In the genomic region with DNA sequence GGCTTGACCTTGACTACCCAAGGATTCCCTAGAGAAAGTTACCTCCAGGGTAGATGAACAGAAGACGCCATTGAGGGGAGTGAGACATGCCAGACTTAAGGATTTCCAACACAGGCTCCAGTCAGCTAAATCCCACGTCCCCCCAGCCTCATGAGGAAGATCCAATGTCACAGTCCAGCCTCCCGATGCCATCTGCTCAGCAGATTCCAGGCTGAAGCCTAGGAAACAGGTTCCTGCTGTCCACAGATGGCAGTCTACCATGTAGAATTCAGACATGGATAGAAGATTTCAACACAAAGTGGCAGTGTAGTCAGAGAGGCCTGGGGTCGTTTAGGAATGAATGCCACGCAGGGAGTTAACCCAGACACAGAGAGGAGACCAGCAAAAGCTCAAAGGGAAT, we compare ENCODE assay signal across 22 mouse cellular contexts. TPM values are rescaled to one million over a fixed set of nuclear protein-coding genes. Genes with fewer than 3 reads are reported as not detected.
DNase-seq lines count a peak whose midpoint lies in the region; ATAC-seq lines count a peak whose summit lies in the region.
"Had no signal": no experiment of that assay in that cellular context is flagged by ENCODE, and none has a peak within 500 bp of the region (broad histone marks: within the 10 kb centered on the region; RNA-seq: fewer than 3 reads in every experiment).

No protein-coding gene starts in this region.

- peaks cover 5% of the 10 kb centered on the region for H3K4me1 ChIP-seq in heart, embryonic 11.5 days (ENCODE audit: control insufficient read depth, insufficient read depth, low read length)
- H3K4me1 ChIP-seq in midbrain, embryonic 11.5 days (ENCODE audit: control insufficient read depth, insufficient read depth, low read length) = peaks cover 5% of the 10 kb centered on the region
- H3K4me1 ChIP-seq in midbrain, embryonic 16.5 days (ENCODE audit: control insufficient read depth, insufficient read depth, low read length) = peaks cover 7% of the 10 kb centered on the region
- peaks cover 37% of the 10 kb centered on the region for H3K4me1 ChIP-seq in liver, embryonic 12.5 days
- H3K4me1 ChIP-seq in forebrain, embryonic 11.5 days (replicated peaks; ENCODE audit: control insufficient read depth, insufficient read depth, low read length) = 0 out of 2 replicates have a peak, but pooled peaks cover 2% of the 10 kb centered on the region

- no peak for ATAC-seq in heart, embryonic 11.5 days (replicated peaks; ENCODE audit: insufficient number of reproducible peaks, low FRiP score, low TSS enrichment)
- no peak for ATAC-seq in midbrain, embryonic 11.5 days (ENCODE audit: low FRiP score)
- no peak for ATAC-seq in midbrain, embryonic 16.5 days
- ATAC-seq in liver, embryonic 12.5 days = no peak
- ATAC-seq in forebrain, embryonic 11.5 days (replicated peaks; ENCODE audit: low FRiP score) = no peak

- no peaks in the 10 kb centered on the region for H3K9me3 ChIP-seq in heart, embryonic 11.5 days (replicated peaks; ENCODE audit: control insufficient read depth, low read length)
- H3K9me3 ChIP-seq in midbrain, embryonic 11.5 days (ENCODE audit: control insufficient read depth, low read length) = no peaks in the 10 kb centered on the region
- H3K9me3 ChIP-seq in midbrain, embryonic 16.5 days (replicated peaks; ENCODE audit: control insufficient read depth, low read length, poor library complexity, severe bottlenecking) = no peaks in the 10 kb centered on the region
- H3K9me3 ChIP-seq in liver, embryonic 12.5 days (replicated peaks) = no peaks in the 10 kb centered on the region
- no peaks in the 10 kb centered on the region for H3K9me3 ChIP-seq in forebrain, embryonic 11.5 days (ENCODE audit: control insufficient read depth, low read length)
- H3K9me3 ChIP-seq: embryonic facial prominence, embryonic 13.5 days; hindbrain, embryonic 15.5 days; limb, embryonic 12.5 days had no signal

- 60% methylated on average over 5 of the region's 5 CpGs for WGBS in heart, embryonic 11.5 days (ENCODE audit: insufficient replicate concordance)
- 46% methylated on average over 5 of the region's 5 CpGs for WGBS in midbrain, embryonic 11.5 days
- WGBS in midbrain, embryonic 16.5 days = 32% methylated on average over 5 of the region's 5 CpGs
- 54% methylated on average over 5 of the region's 5 CpGs for WGBS in liver, embryonic 12.5 days (ENCODE audit: insufficient replicate concordance)
- WGBS in forebrain, embryonic 11.5 days = 54% methylated on average over 5 of the region's 5 CpGs

- H3K27me3 ChIP-seq in heart, embryonic 11.5 days (ENCODE audit: control insufficient read depth, insufficient read depth, low read length) = no peaks in the 10 kb centered on the region
- H3K27me3 ChIP-seq in midbrain, embryonic 11.5 days (ENCODE audit: control insufficient read depth, insufficient read depth, low read length) = no peaks in the 10 kb centered on the region
- no peaks in the 10 kb centered on the region for H3K27me3 ChIP-seq in midbrain, embryonic 16.5 days (ENCODE audit: control insufficient read depth, insufficient read depth, low read depth, low read length)
- peaks cover under 1% of the 10 kb centered on the region; the same call in 1 of the 2 replicates for H3K27me3 ChIP-seq in liver, embryonic 12.5 days (replicated peaks)
- H3K27me3 ChIP-seq in forebrain, embryonic 11.5 days (ENCODE audit: control insufficient read depth, insufficient read depth, low read length) = no peaks in the 10 kb centered on the region
- H3K27me3 ChIP-seq: embryonic facial prominence, embryonic 13.5 days; hindbrain, embryonic 15.5 days had no signal

- no peaks in the 10 kb centered on the region for H3K36me3 ChIP-seq in heart, embryonic 11.5 days (ENCODE audit: control insufficient read depth, insufficient read depth, low read length)
- no peaks in the 10 kb centered on the region for H3K36me3 ChIP-seq in midbrain, embryonic 11.5 days (ENCODE audit: control insufficient read depth, insufficient read depth, low read length)
- no peaks in the 10 kb centered on the region for H3K36me3 ChIP-seq in midbrain, embryonic 16.5 days (ENCODE audit: control insufficient read depth, insufficient read depth, low read length)
- no peaks in the 10 kb centered on the region for H3K36me3 ChIP-seq in liver, embryonic 12.5 days
- H3K36me3 ChIP-seq in forebrain, embryonic 11.5 days (ENCODE audit: control insufficient read depth, insufficient read depth, low read length) = no peaks in the 10 kb centered on the region
- H3K36me3 ChIP-seq: embryonic facial prominence, embryonic 13.5 days; hindbrain, embryonic 15.5 days; limb, embryonic 12.5 days had no signal

- DNase-seq in heart, adult 11 months = peak; percentile 74
- DNase-seq in midbrain, embryonic 11.5 days (ENCODE audit: low spot score, missing footprints) = peak; percentile 84
- no peak for DNase-seq in right cerebral cortex, postnatal 10 days (ENCODE audit: low spot score in 2 of 2)
- DNase-seq in forebrain, embryonic 11.5 days (ENCODE audit: low spot score) = no peak
- DNase-seq: adrenal gland, postnatal 10 days; cerebellum, adult 8-10 months; kidney, adult 11 months; retina, postnatal 1 day; thymus, postnatal 4 days had no signal

- H3K27ac ChIP-seq in heart, embryonic 11.5 days (ENCODE audit: low read depth, low read length) = no peak overlapping the region
- no peak overlapping the region for H3K27ac ChIP-seq in midbrain, embryonic 11.5 days (ENCODE audit: low read depth, low read length)
- no peak overlapping the region for H3K27ac ChIP-seq in midbrain, embryonic 16.5 days (ENCODE audit: low read length)
- H3K27ac ChIP-seq in liver, embryonic 12.5 days = no peak overlapping the region
- no peak overlapping the region for H3K27ac ChIP-seq in forebrain, embryonic 11.5 days (ENCODE audit: low read depth, low read length)
- H3K27ac ChIP-seq: embryonic facial prominence, embryonic 13.5 days; heart, adult 2 months; hindbrain, embryonic 15.5 days; kidney, postnatal 0 days; layer of hippocampus, adult 2 months; left cerebral cortex, adult 2 months; limb, embryonic 12.5 days had no signal

- no peak overlapping the region for H3K4me3 ChIP-seq in heart, embryonic 11.5 days (ENCODE audit: low read depth, low read length)
- H3K4me3 ChIP-seq in midbrain, embryonic 11.5 days (ENCODE audit: low read depth, low read length) = no peak overlapping the region
- H3K4me3 ChIP-seq in midbrain, embryonic 16.5 days (ENCODE audit: low read depth, low read length) = no peak overlapping the region
- no peak overlapping the region for H3K4me3 ChIP-seq in liver, embryonic 12.5 days
- no peak overlapping the region for H3K4me3 ChIP-seq in forebrain, embryonic 11.5 days (ENCODE audit: low read depth, low read length)
- H3K4me3 ChIP-seq: embryonic facial prominence, embryonic 13.5 days; heart, adult 2 months; hindbrain, embryonic 15.5 days; layer of hippocampus, adult 2 months; left cerebral cortex, adult 2 months; limb, embryonic 12.5 days had no signal

- no peak overlapping the region for H3K4me2 ChIP-seq in heart, embryonic 11.5 days
- no peak overlapping the region for H3K4me2 ChIP-seq in midbrain, embryonic 11.5 days
- no peak overlapping the region for H3K4me2 ChIP-seq in midbrain, embryonic 16.5 days (ENCODE audit: low read length)
- H3K4me2 ChIP-seq in liver, embryonic 12.5 days = peak overlapping the region; percentile 15; the same call in 1 of the 2 replicates
- H3K4me2 ChIP-seq in forebrain, embryonic 11.5 days (ENCODE audit: low read depth, low read length, severe bottlenecking) = no peak overlapping the region
- H3K4me2 ChIP-seq: embryonic facial prominence, embryonic 13.5 days; hindbrain, embryonic 15.5 days; limb, embryonic 12.5 days had no signal

- no peak overlapping the region for H3K9ac ChIP-seq in heart, embryonic 11.5 days (ENCODE audit: low read depth, low read length)
- no peak overlapping the region for H3K9ac ChIP-seq in midbrain, embryonic 11.5 days (ENCODE audit: low read length)
- no peak overlapping the region for H3K9ac ChIP-seq in midbrain, embryonic 16.5 days (ENCODE audit: low read depth, low read length)
- no peak overlapping the region for H3K9ac ChIP-seq in liver, embryonic 12.5 days
- no peak overlapping the region for H3K9ac ChIP-seq in forebrain, embryonic 11.5 days (ENCODE audit: low read length)
- H3K9ac ChIP-seq: embryonic facial prominence, embryonic 13.5 days; hindbrain, embryonic 15.5 days; limb, embryonic 12.5 days had no signal

RNA-seq across cellular contexts. Expression of gene Rrbp1, which starts 3.4 kb away (rescaled TPM):
- polyA plus RNA-seq in heart, embryonic 11.5 days (2014; fragmentation: Nextera tagmentation; extraction: Ambion mirVana) = 56.4 and 64.8 TPM in 2 replicates
- 31.4 and 36.0 TPM in 2 replicates for polyA plus RNA-seq in midbrain, embryonic 11.5 days (2014; fragmentation: Nextera tagmentation; extraction: Ambion mirVana)
- 23.8 and 24.1 TPM in 2 replicates for polyA plus RNA-seq in midbrain, embryonic 16.5 days (2015; fragmentation: Nextera tagmentation; extraction: Ambion mirVana)
- polyA plus RNA-seq in liver, embryonic 12.5 days (2016; fragmentation: Nextera tagmentation; extraction: Ambion mirVana) = 59.8 and 60.8 TPM in 2 replicates
- 30.0 and 35.6 TPM in 2 replicates for polyA plus RNA-seq in forebrain, embryonic 11.5 days (2014; fragmentation: Nextera tagmentation; extraction: Ambion mirVana)

RNA-seq across cellular contexts. Expression of gene Banf2, which starts 18.4 kb away (rescaled TPM):
- polyA plus RNA-seq in heart, embryonic 11.5 days (2014; fragmentation: Nextera tagmentation; extraction: Ambion mirVana) = not detected in 2 replicates
- polyA plus RNA-seq in midbrain, embryonic 11.5 days (2014; fragmentation: Nextera tagmentation; extraction: Ambion mirVana) = not detected in 2 replicates
- polyA plus RNA-seq in midbrain, embryonic 16.5 days (2015; fragmentation: Nextera tagmentation; extraction: Ambion mirVana) = not detected in 2 replicates
- polyA plus RNA-seq in liver, embryonic 12.5 days (2016; fragmentation: Nextera tagmentation; extraction: Ambion mirVana) = not detected in 2 replicates
- not detected in 2 replicates for polyA plus RNA-seq in forebrain, embryonic 11.5 days (2014; fragmentation: Nextera tagmentation; extraction: Ambion mirVana)
- polyA plus RNA-seq: C2C12; embryonic facial prominence, embryonic 13.5 days; heart, adult 2 months; heart, embryonic 16.5 days; hindbrain, embryonic 15.5 days; kidney, postnatal 0 days; limb, embryonic 12.5 days; lung, embryonic 16.5 days had no signal

Comparison
In these comparisons a context has a peak if more than half of its experiments do, and no peak if none do; other contexts are left out.
1. DNase-seq: peak in heart, adult 11 months (single experiment) and midbrain, embryonic 11.5 days (single experiment); none in right cerebral cortex, postnatal 10 days (0 of 2) and forebrain, embryonic 11.5 days (single experiment).